Mouse (Mus musculus): Measurements from ENCODE around the gene L1cam.

The L1cam gene

DNA sequence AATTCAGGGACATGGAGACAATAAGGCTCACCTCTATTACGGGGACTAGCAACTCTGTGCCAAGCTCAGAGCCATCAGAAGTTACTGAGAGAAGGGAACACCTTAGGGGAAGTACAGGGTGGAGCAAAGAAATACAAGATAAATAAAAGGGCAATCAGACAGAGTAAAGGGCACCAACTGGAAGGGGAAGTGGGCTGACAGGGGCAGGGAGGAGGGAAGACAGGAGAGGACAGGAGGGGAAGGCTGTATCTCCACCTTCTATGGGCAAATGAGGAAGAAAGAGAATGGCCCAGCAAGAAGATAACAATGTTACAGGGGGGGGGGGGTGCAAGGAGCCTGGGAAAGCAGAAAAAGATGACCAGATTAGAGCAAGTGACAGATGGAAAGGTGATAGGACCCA is 18.9 kb downstream of the L1cam start:
- no peak for DNase-seq (ENCODE audit: low spot score)

DNA sequence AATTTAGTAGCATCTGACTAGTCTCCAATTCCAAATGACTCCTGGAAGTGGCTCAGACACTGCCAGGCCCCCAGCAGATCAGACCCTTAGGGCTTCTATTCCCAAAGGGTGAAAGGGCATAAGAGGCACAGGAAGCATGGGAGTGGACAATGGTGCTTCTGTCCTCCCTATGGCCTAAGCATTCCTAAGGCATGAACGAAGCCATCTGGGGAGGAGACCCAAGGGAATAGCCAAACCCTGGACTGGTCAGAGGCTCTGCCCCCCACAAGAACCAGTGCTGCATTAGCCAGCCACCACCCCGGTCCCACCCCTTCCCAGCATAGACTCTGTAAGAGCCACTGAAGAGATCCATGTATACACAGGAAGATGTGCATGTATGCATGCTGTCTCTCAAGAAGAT is 20.0 kb downstream of the L1cam start:
- no peak for DNase-seq (ENCODE audit: low spot score)

DNA sequence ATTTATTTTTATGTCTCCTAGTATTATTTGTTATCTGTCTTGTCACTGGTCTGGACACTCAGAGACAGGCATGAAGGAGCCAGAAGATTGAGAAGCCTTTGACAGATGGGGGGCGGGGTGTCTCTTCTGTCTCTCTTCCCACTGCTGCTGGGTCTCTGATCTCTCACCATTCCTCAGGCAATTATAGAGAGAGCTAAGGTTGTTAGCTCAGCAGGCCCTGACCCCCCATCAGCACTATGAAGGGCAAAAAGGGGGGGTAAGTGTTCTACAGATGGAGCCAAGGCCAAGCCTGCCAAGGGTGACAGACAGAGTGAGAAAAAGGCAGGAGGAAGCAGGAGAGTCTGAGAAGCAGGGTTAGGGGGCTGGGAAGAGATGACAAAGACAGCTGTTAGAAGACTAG is 23.9 kb downstream of the L1cam start:
- no peak for DNase-seq (ENCODE audit: low spot score)

DNA sequence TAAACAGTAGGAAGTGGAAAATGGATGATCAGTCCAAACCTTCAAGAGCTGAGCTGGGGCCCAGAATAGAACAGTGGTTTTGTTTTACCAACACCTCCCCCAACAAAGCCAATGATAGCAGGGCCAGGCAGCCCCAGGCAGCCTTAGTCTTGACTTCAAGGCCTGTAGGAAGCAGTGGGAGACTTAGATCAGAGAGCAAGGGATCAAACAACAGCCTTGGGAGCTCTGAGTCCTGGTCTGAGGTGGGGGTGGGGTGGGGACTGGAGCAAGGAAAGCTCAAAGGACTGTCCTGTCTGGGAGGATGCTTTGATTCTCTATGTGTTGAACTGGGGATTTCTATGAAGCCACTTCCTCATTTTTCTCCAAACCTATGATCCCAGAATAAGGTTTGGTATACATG is 24.4 kb downstream of the L1cam start:
- no peak for DNase-seq (ENCODE audit: low spot score)

DNA sequence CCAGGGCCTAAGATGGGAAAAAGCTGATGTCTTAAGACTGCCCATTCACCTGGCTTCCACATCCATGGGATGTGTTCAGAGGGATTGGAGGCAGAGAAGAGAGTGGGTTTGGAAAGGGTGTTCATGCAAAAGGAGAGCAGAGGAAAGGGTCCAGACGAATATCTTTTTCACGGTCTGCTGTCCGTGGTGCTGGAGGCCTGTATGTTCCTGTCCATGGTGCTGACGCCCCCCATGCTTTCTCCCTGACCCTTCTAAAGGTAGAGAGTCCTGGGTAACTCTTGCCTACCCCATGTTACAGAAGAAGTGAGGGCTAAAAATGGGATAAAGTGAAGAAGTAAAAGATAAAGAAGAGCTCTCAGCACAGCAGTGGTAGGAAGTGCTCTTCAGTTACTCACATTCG is 26.6 kb downstream of the L1cam start:
- DNase-seq (ENCODE audit: low spot score): peak; percentile 40

DNA sequence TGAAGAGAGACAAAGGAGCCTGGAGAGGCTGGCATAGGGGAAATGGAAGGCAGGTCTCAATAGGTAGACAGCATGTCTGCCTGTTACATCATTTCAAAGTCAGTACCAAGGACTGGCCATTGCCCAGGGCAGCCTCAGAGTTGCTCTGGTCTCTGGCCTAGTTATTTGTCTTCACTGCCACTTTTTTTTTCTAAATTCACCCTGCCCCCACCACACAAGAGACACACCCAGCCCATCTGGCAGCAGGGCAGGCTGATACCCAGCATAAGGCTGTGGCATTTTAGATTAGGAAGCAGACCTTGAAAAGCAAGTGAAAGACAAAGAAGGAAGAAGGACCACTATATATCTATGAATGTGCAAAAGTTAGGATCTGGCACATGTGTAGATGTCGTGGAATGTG is 28.1 kb downstream of the L1cam start:
- DNase-seq (ENCODE audit: low spot score): peak; percentile 44

DNA sequence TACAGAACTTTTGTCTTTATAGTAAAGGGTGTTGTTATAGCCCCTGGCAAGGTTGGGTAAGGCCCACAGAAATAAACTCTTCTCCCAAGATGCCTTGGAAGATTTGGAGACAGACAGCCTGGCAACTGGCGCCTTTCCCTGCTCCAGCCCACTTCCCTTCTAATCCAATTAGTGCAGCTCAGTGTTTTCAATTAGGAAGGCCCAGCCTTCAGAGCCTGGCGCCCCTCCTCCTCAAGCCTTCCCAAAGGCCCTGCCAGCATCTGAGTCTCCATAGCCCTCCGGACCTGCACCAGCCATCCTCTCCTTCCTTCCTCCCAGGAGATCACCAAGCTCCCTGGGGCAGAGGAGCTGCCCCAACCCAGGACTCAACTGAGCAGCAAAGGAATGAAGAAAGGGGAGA is 28.6 kb downstream of the L1cam start:
- DNase-seq (ENCODE audit: low spot score): no peak

DNA sequence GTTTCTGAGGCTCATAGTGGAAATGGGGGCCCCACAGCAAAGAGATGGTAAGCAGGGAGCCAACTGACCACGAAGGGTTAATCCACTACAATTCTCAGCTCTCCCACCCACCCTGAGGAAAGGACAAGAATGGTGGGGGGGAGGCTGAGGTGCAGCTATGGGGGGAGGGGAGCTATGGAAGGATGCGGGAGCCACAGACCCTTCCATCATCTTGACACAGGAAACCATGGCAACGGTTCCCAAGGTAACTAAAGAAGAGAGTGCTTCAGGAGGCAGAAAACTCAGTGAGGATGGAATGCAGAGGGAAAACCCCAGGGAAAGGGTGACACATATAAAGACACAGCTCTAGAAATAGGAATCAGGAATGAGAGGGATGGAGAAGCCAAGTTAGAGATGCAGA is 31.2 kb downstream of the L1cam start:
- DNase-seq (ENCODE audit: low spot score): no peak

DNA sequence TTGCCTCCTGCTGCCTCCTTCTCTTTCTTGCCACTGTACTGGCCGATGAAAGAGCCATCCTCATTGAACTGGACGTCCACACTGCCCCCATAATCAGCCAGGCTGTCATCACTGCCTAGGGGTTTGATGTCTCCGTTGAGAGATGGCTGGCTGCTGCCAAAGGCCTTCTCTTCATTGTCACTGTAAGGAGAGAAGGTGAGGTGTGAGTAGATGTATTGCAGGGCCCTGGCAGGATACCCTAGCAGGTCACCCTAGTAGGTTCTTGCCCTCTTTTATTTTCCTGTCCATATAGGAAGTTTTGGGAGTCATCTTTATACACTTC is 40.9 kb downstream of the L1cam start:
- no peak for DNase-seq (ENCODE audit: low spot score)

DNA sequence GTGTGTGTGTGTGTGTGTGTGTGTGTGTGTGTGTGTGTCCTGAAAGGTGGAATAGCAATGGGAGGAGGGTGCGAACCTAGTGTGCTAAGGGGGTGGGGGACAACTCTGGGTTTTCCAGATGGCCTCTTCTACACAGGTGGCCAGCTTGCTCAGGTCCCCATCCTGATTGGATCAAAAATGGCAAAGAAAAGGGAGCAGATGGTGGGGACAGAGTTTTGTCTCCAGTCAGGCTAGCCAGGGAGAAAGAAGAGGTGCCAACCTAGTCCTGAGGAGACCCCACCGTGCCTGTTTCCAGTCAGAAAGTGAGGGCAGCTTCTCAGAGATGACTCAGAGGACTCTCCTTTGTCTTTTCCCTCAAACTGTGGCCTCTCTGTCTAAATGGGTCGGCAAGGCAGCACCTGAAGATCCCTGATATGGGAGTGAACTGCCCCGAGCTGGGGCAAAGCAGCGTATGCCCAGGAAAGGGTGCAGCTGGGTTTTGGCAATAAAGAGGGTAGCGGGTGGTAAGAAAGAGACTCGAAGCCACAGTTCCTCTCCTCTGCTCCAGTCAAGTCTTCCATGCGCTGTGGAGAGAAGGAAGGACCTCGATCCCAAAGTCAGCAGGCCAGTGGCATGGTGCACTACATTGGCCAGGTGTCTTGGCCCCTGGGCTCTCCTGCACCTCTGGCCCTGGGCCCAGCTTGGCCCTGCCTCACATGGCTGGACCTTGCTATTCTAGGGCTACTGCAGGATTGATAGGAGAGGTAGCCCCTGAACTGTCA is 41.4 kb downstream of the L1cam start:
- no peak for DNase-seq (ENCODE audit: low spot score)

DNA sequence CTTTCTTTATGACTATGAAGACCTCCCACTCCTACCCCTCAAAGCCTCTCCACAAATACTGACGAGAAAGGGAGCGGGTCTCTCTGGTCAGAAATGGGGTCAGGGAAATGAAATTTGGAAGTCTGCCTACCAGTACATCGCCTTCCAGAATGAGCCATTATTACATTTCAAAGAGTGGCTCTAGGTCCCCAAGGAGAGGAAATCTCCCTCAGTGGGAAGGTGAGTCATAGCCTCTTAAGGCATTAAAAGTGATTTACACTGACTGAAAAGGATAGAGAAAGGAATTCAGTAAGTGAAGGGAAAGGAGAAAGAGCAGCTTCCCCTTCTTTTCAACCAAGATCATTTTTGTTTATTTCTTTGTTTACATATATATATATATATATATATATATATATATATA is 59.2 kb downstream of the L1cam start:
- no peak for DNase-seq (ENCODE audit: low spot score)

DNA sequence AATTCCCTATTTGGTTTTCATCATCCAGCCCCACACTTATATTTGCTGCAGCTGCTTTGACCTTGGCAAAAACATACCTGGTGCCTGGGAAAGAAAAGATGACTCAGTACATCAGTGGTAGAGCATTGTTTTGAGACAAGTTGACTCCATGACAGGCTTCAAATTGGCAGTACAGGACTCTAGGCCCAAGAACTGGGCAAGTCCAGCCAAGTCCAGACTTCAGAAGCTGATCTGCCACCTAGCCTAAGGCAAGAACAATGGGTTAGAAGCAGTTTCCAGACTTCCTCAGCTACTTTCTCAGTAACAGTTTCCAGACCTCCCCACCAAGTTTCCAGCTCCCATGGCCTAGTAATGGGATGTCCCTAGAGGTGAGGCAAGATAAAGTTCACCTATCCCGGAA is 60.2 kb downstream of the L1cam start:
- no peak for DNase-seq (ENCODE audit: low spot score)

DNA sequence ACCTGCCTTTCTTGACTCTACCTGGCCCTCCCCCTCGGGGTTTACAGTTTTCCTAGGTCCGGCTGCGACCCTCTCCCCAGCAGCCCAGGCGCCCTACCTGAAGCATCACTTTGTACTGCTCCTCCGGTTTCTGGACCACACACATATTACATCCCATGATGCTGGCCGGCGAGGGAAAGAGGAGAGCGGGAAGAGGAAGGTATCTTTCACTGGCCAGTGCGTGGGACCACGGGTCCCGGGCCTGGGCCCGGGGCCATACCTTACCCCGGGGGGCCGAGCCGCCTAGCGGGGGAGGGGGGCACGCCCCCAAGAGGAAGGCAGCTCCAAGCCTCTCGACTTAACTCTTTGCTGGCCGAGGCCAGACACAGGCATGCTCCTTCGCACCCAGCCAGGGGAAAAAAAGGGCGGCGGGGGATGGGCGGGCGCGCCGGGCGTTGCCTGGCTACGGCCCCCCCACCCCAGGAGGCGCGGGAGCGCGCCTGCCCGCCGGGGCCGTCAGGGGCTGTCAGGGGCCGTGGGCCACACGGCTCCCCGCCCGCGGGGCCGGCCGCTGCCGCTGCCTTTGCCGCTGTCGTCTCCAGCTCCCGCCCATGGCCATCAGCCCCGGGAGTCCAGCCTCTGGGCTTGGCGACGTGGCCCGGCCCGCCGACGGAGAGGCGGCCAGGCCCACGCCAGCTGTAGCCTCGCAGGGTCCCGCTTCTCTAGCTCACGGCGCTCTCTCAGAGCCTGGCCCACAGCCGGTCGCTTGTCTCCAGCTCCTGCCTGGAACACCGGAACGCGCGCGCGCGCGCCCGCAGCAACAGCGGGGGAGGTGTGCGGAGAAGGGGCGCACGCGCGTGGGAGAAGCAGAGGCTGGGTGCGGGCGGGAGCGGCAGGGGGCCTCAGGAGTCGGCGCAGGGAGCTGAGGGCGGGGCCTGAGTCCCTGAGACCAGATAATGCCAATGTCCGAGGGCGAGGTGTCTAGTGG is 71.4 kb downstream of the L1cam start, which contains the start of gene Pdzd4:
Gene Pdzd4 (minus strand): TSS at position 785 of the 967 bp plus-strand sequence.
- no peak for DNase-seq (ENCODE audit: low spot score)

DNA sequence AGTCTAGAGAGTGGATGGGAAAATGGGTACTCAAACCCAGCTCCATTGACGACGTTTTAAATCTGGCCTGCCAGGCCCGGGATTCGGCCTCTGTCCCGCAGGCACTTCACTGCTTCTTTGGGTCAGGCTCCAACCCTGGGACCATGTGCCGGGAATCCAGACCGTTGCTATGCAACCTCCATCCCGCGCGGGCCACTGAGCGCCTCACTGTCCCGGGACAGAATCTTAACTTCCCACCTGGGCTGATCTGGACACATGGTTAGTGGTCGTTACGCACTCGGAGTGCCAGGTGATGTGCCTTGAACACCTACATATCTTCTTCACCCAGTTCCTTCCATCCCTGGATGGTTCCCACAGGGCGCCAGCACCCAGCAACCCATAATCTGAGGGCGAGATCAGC is 72.2 kb downstream of the L1cam start:
- no peak for DNase-seq (ENCODE audit: low spot score)

DNA sequence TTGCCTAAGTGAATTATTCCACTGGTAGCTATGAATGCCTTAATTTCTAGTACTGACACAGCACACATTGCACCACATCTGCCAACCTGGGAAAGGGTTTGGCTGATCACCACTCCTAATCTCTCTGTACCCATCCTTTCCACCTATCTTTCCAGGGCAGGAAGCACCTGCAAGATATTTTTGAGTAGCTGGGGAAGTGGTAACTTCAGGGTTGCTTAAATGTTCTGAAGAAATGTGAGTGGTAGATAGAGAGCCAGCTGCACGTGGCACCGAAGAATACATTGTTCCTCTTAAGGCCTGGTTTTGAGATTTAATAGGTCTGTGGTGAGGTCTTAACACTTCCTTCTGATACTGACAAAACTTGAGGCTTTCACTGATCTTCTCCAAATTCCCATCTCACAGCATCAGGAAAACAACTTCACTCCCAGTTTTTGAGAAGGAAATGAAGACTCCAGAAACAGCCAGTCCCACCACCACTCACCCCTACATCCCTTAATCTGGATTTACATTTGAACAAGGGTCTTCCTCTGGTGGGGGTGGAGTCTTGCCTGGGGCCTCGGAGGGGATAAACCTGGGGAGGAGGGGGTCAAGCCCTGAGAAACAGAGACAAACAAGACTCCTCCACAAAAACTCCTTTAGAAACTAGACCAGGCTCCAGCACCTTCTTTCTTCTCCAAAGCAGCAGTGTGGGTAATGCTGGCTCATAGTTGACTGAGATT is 79.2 kb downstream of the L1cam start:
- no peak for DNase-seq (ENCODE audit: low spot score)

DNA sequence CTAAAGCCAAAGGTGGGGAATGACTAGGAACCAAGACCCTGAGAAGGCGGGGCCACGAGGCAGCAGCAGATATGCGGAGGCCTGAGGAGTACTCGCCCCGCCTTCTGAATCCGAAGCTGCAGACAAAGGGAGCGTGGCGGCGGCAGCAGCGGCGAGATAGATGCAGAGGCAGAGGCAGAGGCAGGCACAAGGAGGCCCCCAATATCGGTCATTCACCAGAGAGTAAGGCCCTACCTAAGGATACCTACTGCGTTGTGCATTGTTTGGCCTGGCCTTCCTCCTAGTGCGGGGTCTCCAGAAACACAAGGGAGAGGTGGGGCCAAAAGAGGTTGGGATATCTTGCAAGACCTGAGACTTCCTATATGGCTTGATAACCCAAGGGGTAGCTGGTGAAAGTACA is 80.8 kb downstream of the L1cam start:
- DNase-seq (ENCODE audit: low spot score): no peak

DNA sequence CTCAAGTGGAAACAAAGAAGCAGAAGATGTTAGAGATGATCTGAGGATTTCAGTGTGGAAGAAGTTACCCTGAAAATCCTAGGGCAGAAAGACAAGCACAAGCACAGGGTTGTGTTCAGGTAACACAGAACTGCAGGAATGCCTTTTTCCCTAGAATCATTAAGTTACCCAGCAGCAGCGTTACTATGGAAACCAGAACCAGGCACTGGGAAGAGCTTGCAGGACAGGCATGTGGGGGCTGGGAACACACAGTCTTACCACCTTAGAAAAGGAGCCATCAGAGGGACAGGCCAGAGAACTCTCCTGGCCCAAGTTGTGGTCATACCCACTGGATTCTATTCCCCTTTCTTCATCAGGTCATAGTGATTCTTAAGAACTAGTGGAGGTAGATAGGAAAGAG is 90.1 kb downstream of the L1cam start:
- DNase-seq (ENCODE audit: low spot score): no peak
